In the genomic region with DNA sequence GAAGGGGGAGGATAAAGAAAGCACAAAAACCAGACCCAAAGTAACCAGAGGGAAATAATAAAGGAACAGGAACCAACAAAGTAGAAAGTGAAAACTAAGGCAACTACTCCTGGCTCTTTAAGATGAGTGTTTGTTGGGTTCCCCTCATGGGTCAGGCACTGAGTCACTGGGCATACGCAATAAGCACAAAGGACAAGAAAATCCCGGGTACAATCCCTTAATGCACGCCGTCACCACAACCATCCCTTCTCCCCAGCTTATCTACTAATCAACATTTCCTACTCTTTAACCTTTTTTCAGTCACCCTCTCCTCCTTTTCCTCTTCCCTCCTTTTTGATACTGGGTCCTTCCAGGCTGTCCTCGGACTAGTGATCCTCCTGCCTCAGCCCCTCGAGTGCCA, we compare ENCODE assay signal across 8 mouse cellular contexts. TPM values are rescaled to one million over a fixed set of nuclear protein-coding genes. Genes with fewer than 3 reads are reported as not detected.
DNase-seq lines count a peak whose midpoint lies in the region; ATAC-seq and TF ChIP-seq lines count a peak whose summit lies in the region.

No protein-coding gene starts in this region.

- WGBS in lung, postnatal 0 days: 79% methylated on average over 6 of the region's 6 CpGs
- WGBS in limb, embryonic 12.5 days: 87% methylated on average over 6 of the region's 6 CpGs
- 62% methylated on average over 6 of the region's 6 CpGs for WGBS in small intestine, adult 2 months

- peak overlapping the region; percentile 64 for H3K4me2 ChIP-seq in lung, postnatal 0 days (replicated peaks; ENCODE audit: low read depth, low read length)
- peak overlapping the region; percentile 66 for H3K4me2 ChIP-seq in limb, embryonic 12.5 days

- no peak for ATAC-seq in lung, postnatal 0 days
- no peak for ATAC-seq in limb, embryonic 12.5 days (ENCODE audit: insufficient number of reproducible peaks, insufficient read depth, low FRiP score, low TSS enrichment, low read depth)
- no peak for ATAC-seq in activated CD4-positive, CD25-positive, alpha-beta regulatory T cell, adult 4 months

- TF ChIP-seq EP300 in lung, postnatal 0 days (IDR thresholded peaks at IDR 0.05): no peak

- peak; percentile 10 for DNase-seq in lung, postnatal 0 days (ENCODE audit: low spot score)
- no peak for DNase-seq in lung, postnatal 4 days
- DNase-seq in spleen, postnatal 14 days (ENCODE audit: low spot score in 2 of 2): no peak
- no peak for DNase-seq in layer of hippocampus, adult 9-10 months (ENCODE audit: low spot score)

- H3K27ac ChIP-seq in lung, postnatal 0 days (ENCODE audit: low read length): no peak overlapping the region
- H3K27ac ChIP-seq in embryonic fibroblast, embryonic 13.5 days (ENCODE audit: insufficient read depth, low read length): no peak overlapping the region
- H3K27ac ChIP-seq in limb, embryonic 12.5 days: no peak overlapping the region
- H3K27ac ChIP-seq in small intestine, adult 2 months (ENCODE audit: insufficient read depth, low read depth, low read length): no peak overlapping the region

- H3K9me3 ChIP-seq in lung, postnatal 0 days (ENCODE audit: low read length): no peaks in the 10 kb centered on the region
- no peaks in the 10 kb centered on the region for H3K9me3 ChIP-seq in limb, embryonic 12.5 days

- H3K27me3 ChIP-seq in lung, postnatal 0 days (replicated peaks; ENCODE audit: insufficient read depth, low read length): no peaks in the 10 kb centered on the region
- no peaks in the 10 kb centered on the region for H3K27me3 ChIP-seq in limb, embryonic 12.5 days
- H3K27me3 ChIP-seq in small intestine, adult 2 months (ENCODE audit: control insufficient read depth, insufficient read depth, low read length): no peaks in the 10 kb centered on the region

- peak overlapping the region; percentile 72; the same call in 1 of the 2 replicates for H3K4me3 ChIP-seq in lung, postnatal 0 days (ENCODE audit: low read depth, low read length)
- peak overlapping the region; percentile 94 for H3K4me3 ChIP-seq in embryonic fibroblast, embryonic 13.5 days (ENCODE audit: insufficient read depth, low read length)
- no peak overlapping the region; the same call in 1 of the 2 replicates for H3K4me3 ChIP-seq in limb, embryonic 12.5 days (replicated peaks)
- peak overlapping the region; percentile 92; the same call in 1 of the 2 replicates for H3K4me3 ChIP-seq in small intestine, adult 2 months (ENCODE audit: low read depth, low read length)

- no peak for TF ChIP-seq POLR2A in embryonic fibroblast, embryonic 13.5 days (IDR thresholded peaks at IDR 0.05; ENCODE audit: low read depth, low read length)
- TF ChIP-seq POLR2A in small intestine, adult 2 months (IDR thresholded peaks at IDR 0.05; ENCODE audit: low read depth, low read length): no peak

- H3K9ac ChIP-seq in lung, postnatal 0 days (replicated peaks; ENCODE audit: low read depth): no peak overlapping the region
- H3K9ac ChIP-seq in limb, embryonic 12.5 days (replicated peaks): no peak overlapping the region

- H3K36me3 ChIP-seq in lung, postnatal 0 days (ENCODE audit: insufficient read depth, low read length): peaks cover 7% of the 10 kb centered on the region; the same call in 1 of the 2 replicates
- H3K36me3 ChIP-seq in limb, embryonic 12.5 days: peaks cover 29% of the 10 kb centered on the region
- peaks cover 24% of the 10 kb centered on the region for H3K36me3 ChIP-seq in small intestine, adult 2 months (ENCODE audit: control insufficient read depth, insufficient read depth, low read length)

- H3K4me1 ChIP-seq in lung, postnatal 0 days (ENCODE audit: insufficient read depth, low read depth, low read length): peaks cover 6% of the 10 kb centered on the region; the same call in 1 of the 2 replicates
- peaks cover 10% of the 10 kb centered on the region; the same call in 1 of the 2 replicates for H3K4me1 ChIP-seq in embryonic fibroblast, embryonic 13.5 days (ENCODE audit: control insufficient read depth, insufficient read depth, low read length)
- peaks cover 18% of the 10 kb centered on the region for H3K4me1 ChIP-seq in limb, embryonic 12.5 days (replicated peaks)
- peaks cover 19% of the 10 kb centered on the region for H3K4me1 ChIP-seq in small intestine, adult 2 months (ENCODE audit: control insufficient read depth, insufficient read depth, insufficient read length, low read length)

- no peak for TF ChIP-seq CTCF in lung, postnatal 0 days (IDR thresholded peaks at IDR 0.05)
- no peak for TF ChIP-seq CTCF in embryonic fibroblast, embryonic 13.5 days (IDR thresholded peaks at IDR 0.05; ENCODE audit: borderline replicate concordance, insufficient read depth, low read length)
- TF ChIP-seq CTCF in small intestine, adult 2 months (IDR thresholded peaks at IDR 0.05; ENCODE audit: extremely low read depth, insufficient read length, insufficient replicate concordance, low read depth, low read length): no peak

RNA-seq across cellular contexts. Expression of a gene that starts 1.3 kb away (rescaled TPM):
- 55.4 and 57.1 TPM in 2 replicates for polyA plus RNA-seq in lung, postnatal 0 days (2015; fragmentation: Nextera tagmentation; extraction: Ambion mirVana)
- 60.1 and 64.1 TPM in 2 replicates for polyA plus RNA-seq in embryonic fibroblast, embryonic 13.5 days (2011; ENCODE audit: insufficient read length, low read depth, missing spikeins)
- 70.8 and 76.9 TPM in 2 replicates for polyA plus RNA-seq in limb, embryonic 12.5 days (2016; fragmentation: Nextera tagmentation; extraction: Ambion mirVana)
- 26.2 and 47.6 TPM in 2 replicates for polyA plus RNA-seq in small intestine, adult 2 months (2012; rRNA removed)
- 100 to 1,000 TPM in 1 of 2 experiments, 10 to 100 TPM in 1; 82.3 to 103 TPM for polyA plus RNA-seq in activated CD4-positive, CD25-positive, alpha-beta regulatory T cell, adult 4 months (2017; shearing (Covaris generic))

RNA-seq across cellular contexts. Expression of a gene that starts 2.1 kb away (rescaled TPM):
- 42.3 and 42.7 TPM in 2 replicates for polyA plus RNA-seq in lung, postnatal 0 days (2015; fragmentation: Nextera tagmentation; extraction: Ambion mirVana)
- polyA plus RNA-seq in embryonic fibroblast, embryonic 13.5 days (2011; ENCODE audit: insufficient read length, low read depth, missing spikeins): 13.8 and 15.0 TPM in 2 replicates
- polyA plus RNA-seq in limb, embryonic 12.5 days (2016; fragmentation: Nextera tagmentation; extraction: Ambion mirVana): 37.4 and 40.8 TPM in 2 replicates
- polyA plus RNA-seq in small intestine, adult 2 months (2012; rRNA removed): 76.0 and 138 TPM in 2 replicates
- 10 to 100 TPM; 56.4 to 78.9 TPM for polyA plus RNA-seq in activated CD4-positive, CD25-positive, alpha-beta regulatory T cell, adult 4 months (2017; shearing (Covaris generic))

RNA-seq across cellular contexts. Expression of a gene that starts 9.2 kb away (rescaled TPM):
- not detected in 2 replicates for polyA plus RNA-seq in lung, postnatal 0 days (2015; fragmentation: Nextera tagmentation; extraction: Ambion mirVana)
- not detected in 2 replicates for polyA plus RNA-seq in embryonic fibroblast, embryonic 13.5 days (2011; ENCODE audit: insufficient read length, low read depth, missing spikeins)
- 0.24 TPM in 1 of 2 replicates, not detected in the other for polyA plus RNA-seq in limb, embryonic 12.5 days (2016; fragmentation: Nextera tagmentation; extraction: Ambion mirVana)
- not detected in 2 replicates for polyA plus RNA-seq in small intestine, adult 2 months (2012; rRNA removed)
- not detected for polyA plus RNA-seq in activated CD4-positive, CD25-positive, alpha-beta regulatory T cell, adult 4 months (2017; shearing (Covaris generic))

RNA-seq across cellular contexts. Expression of a gene that starts 23.4 kb away (rescaled TPM):
- 6.0 and 7.0 TPM in 2 replicates for polyA plus RNA-seq in lung, postnatal 0 days (2015; fragmentation: Nextera tagmentation; extraction: Ambion mirVana)
- 5.2 and 7.1 TPM in 2 replicates for polyA plus RNA-seq in embryonic fibroblast, embryonic 13.5 days (2011; ENCODE audit: insufficient read length, low read depth, missing spikeins)
- 32.4 and 33.1 TPM in 2 replicates for polyA plus RNA-seq in limb, embryonic 12.5 days (2016; fragmentation: Nextera tagmentation; extraction: Ambion mirVana)
- polyA plus RNA-seq in small intestine, adult 2 months (2012; rRNA removed): 12.8 and 19.0 TPM in 2 replicates
- polyA plus RNA-seq in activated CD4-positive, CD25-positive, alpha-beta regulatory T cell, adult 4 months (2017; shearing (Covaris generic)): 10 to 100 TPM in 1 of 2 experiments, 1 to 10 TPM in 1; 8.9 to 13.0 TPM

RNA-seq across cellular contexts. Expression of a gene that starts 23.6 kb away (rescaled TPM):
- polyA plus RNA-seq in lung, postnatal 0 days (2015; fragmentation: Nextera tagmentation; extraction: Ambion mirVana): 10.2 and 12.9 TPM in 2 replicates
- polyA plus RNA-seq in embryonic fibroblast, embryonic 13.5 days (2011; ENCODE audit: insufficient read length, low read depth, missing spikeins): 0.77 TPM in 1 of 2 replicates, not detected in the other
- 2.3 and 3.1 TPM in 2 replicates for polyA plus RNA-seq in limb, embryonic 12.5 days (2016; fragmentation: Nextera tagmentation; extraction: Ambion mirVana)
- 4.4 and 7.1 TPM in 2 replicates for polyA plus RNA-seq in small intestine, adult 2 months (2012; rRNA removed)
- polyA plus RNA-seq in activated CD4-positive, CD25-positive, alpha-beta regulatory T cell, adult 4 months (2017; shearing (Covaris generic)): 100 to 1,000 TPM; 199 to 272 TPM
